In genomic region chr10:23530715-23531114, GRCm38 (mm10) we compare ENCODE assay signal across 15 mouse cellular contexts.
"Had no signal": no experiment of that assay in that cellular context is flagged by ENCODE, and none has a peak within 500 bp of the region (broad histone marks: within the 10 kb centered on the region; RNA-seq: fewer than 3 reads in every experiment).

No protein-coding gene starts in this region.

- H3K27ac ChIP-seq: midbrain, embryonic 10.5 days; midbrain, embryonic 12.5 days; neural tube, embryonic 12.5 days; stomach, embryonic 15.5 days; stomach, postnatal 0 days had no signal

- H3K9ac ChIP-seq: lung, embryonic 14.5 days; midbrain, embryonic 12.5 days; neural tube, embryonic 12.5 days; stomach, embryonic 15.5 days had no signal

- H3K27me3 ChIP-seq: midbrain, embryonic 12.5 days; neural tube, embryonic 12.5 days; stomach, embryonic 15.5 days had no signal

- H3K36me3 ChIP-seq: midbrain, embryonic 10.5 days; midbrain, embryonic 12.5 days; neural tube, embryonic 12.5 days; stomach, embryonic 15.5 days had no signal

- ATAC-seq: midbrain, embryonic 16.5 days had no signal

- H3K4me1 ChIP-seq: midbrain, embryonic 10.5 days; midbrain, embryonic 12.5 days; neural tube, embryonic 12.5 days; stomach, embryonic 15.5 days had no signal

- H3K4me2 ChIP-seq: lung, embryonic 14.5 days; midbrain, embryonic 12.5 days; neural tube, embryonic 12.5 days; stomach, embryonic 15.5 days had no signal

- H3K4me3 ChIP-seq: midbrain, embryonic 10.5 days; midbrain, embryonic 12.5 days; neural tube, embryonic 12.5 days; stomach, embryonic 15.5 days had no signal

- DNase-seq: lung, adult 18-20 months; lung, embryonic 14.5 days; lung, postnatal 10 days; lung, postnatal 4 days; midbrain, embryonic 14.5 days; right cerebral cortex, postnatal 14 days; thymus, adult 2 months; thymus, postnatal 25 days; thymus, postnatal 4 days had no signal

- H3K9me3 ChIP-seq: midbrain, embryonic 10.5 days; midbrain, embryonic 12.5 days; neural tube, embryonic 12.5 days; stomach, embryonic 15.5 days had no signal
